Mouse (Mus musculus) cerebellum, adult 18-20 months (tissue): Measurements from ENCODE around the gene Lrp1.
"Not testable (repeated sequence)": the region's sequence is repeated elsewhere in the genome, so short reads cannot be mapped to it uniquely, and the experiment has no call there.

Source experiments
- DNase-seq, 2 experiments: peaks; one replicate each; pipeline ENCODE4 v3.0.0; 2021

Gene Lrp1

DNA sequence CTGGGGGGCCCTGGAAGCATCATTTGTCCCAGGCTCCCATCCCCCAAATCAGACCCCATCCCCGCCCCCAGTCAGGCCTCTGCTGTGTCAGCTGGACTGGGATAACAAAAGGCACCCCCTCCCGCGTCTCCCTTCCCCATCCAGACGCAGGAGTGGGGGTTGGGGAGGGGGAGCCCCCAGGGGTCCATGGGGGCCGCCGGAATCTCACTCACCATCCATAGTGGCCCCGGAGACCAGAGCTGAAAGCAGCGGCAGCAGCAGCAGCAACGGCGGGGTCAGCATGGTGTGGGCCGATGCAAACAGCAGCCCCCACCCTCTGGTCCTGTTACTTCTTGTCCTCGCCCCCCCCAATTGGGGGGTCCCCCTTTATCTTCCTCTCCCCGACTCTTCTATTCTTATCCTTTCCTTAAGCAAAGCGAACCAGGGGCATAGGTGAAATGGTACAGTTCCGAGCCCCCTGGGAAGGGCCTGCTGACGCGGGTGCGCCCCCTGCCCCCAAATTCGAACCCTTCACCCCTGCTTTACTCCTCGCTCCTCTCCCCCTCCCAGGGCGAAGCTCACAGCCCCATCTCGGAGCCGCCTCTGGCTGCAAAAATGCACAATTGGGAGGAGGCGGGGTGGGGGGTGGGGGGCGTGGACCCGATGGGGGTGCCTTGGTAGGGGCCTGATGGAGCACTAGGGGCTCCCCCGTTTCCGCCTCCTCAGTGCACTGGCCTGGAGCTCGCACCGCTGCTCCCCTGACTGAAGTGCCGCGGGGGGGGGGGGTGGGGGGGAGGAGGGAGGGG is at the start of gene Lrp1:
Gene Lrp1 (minus strand): TSS at position 743 of the 785 bp plus-strand sequence.
- peak in 1 of 2 experiments; percentile 61 for DNase-seq

DNA sequence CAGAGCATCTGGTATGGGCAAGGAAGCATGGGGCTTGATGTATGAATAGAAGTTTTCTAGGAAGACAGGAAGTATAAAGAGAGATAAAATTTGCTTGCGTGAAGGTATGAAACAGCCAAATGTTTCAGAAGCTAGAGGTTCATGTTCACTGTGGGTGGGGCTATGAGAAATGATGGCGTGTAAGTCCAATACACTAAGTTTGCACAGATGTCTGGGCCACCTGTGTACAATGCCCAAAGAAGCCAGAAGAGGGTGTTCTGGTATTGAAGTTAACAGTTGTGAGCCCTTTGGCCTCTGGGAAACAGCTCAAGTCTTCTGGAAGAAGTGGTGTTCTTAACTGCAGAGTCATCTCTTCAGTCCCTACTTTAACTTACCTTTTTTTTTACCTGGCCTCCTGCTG is 49.2 kb upstream of the Lrp1 start:
- no peak for DNase-seq

DNA sequence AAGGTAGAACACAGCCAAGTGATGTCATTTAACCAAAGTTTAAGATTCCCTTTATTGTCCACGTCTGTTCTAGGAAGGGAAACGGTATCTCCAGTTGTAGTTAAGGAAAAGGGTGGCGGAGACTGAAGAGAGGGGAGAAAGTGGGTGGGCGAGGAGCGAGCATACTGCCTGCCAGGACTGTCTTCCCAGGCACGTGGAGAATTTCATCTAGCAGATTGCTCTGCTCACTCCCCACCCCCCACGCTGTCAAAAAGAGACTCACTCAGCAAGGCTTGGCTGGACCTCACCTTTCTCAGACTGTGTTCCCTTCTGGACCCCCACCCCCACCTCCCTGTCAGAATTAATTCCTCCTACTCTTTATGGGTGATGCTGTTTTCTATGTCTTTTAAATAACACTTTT is 48.2 kb upstream of the Lrp1 start:
- peak in 1 of 2 experiments; percentile 35 for DNase-seq

DNA sequence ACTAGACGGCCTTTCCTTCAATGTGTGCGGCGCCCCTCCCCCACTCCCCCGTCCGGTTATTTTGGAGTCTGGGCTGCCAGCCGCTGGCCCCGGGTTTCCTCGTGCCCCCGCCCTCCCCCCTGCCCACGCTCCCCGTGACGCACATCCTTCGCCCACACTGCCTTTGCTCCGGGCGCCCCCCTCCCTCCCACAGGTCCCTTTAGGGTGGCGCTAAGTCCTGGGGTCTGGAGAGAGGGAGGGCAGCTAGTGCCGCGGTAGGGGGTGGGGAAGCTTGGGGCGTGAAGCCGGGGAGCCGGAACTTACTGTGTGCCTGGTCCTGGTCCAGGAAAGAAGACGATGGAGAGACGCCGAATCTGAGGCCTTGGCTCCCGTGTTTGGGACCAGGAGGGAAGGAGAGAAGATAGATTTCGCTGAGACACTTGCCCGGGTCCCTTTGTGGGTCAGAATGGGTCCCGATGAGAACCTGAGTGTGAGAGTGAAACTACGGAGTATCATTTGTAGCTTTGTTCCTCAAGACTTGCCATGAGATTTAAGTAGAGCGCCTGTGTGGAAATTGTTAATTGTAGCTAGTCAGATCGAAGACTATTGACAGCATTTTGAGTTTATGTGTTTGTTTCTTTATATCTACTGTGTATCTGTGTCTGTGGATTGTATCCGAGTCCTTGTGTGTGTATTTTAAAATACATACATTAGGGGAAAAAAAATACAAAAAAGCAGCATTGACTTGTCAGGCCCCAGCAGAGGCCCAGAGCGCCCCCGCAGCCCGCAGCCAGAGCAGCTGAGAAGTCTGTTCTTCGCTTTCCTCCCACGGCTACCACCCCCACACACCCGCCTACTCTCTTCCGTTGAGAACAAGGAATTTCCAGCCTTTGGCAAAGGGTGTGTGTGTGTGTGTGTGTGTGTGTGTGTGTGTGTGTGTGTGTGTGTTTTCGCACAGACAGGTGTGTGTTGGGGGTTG is 47.4 kb upstream of the Lrp1 start, which contains the start of gene Nab2:
Gene Nab2 (minus strand): TSS at position 476 of the 958 bp plus-strand sequence.
- peak; percentile 75 to 77 for DNase-seq

DNA sequence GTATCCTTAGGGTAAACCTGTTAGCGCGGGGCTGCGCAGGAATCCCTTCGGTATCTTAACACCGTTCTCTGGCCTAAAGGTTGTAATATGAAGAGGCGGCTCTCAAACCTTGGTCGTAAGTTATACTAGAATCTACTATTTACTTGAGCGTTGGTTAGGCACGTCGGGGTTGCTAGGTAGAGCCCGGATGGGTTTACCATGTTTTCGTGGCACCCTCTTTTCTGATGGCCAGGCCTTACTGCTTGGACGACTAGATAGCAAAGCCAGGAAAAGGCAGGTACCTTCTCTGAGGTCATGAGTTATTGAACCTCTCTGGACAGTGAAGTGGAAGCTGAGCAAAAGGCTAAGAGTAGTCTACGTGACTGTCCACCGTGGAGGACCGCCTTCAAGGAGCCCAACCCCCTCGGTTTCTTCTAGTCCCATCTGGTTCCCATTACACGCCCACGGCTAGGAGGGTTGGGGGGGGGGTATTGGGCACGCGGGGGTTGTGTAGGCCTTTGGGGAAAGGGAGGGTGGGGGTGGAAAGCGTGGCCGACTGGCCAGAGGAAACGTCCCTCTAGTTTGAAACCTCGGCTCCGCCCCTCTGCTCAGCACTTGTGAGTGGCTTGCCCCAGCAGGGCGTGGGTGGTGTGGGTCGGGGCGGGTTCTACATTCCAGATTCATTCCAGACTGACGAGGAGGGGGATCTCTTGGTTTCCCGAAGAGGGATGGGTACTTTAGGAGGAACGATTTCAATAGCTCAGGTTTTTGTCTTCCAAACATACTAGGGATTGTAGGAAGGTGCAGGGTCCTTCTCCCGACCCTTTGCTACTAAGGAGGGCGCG is 46.5 kb upstream of the Lrp1 start:
- DNase-seq: peak; percentile 73 to 79

DNA sequence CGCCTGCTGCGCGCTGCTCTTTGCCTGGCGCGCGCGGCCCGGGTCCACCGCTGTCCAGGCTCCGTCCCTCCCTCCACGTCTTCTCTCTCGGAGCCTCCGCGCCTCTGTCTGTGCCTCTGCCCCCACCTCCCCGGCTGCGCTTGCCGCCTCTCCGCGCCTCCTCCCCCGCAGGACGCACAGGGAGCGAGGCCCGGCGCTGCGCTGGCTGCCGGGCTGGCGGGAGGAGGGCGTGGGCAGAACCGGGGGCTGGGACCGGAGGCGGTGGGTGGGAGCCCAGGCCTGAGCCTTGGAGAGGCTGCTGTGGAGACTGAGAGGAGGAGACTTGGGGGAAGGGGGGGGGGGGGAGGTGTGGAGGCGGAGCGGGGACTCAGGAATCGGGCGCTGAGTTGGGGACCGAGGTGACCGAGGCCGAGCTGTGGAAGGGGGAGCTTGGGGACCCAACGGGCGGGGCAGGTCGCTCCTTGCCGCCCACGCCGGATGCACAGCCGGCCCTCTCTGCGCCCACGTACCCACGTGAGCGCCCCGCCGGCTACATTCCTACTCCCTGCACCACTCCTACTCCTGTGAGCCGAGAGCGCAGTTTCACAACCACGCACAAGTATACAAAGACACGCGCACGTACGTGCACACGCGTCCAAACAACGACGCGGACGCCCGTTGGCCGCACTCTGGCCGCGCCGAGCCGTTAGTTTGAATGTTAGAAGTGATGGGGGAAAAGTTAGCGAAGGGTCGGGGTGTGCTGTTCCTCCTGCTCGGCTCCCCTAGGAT is 45.7 kb upstream of the Lrp1 start, which contains the start of gene Nemp1:
Gene Nemp1 (plus strand): TSS at position 401 of the 768 bp plus-strand sequence.
- DNase-seq: peak; percentile 87 to 89

DNA sequence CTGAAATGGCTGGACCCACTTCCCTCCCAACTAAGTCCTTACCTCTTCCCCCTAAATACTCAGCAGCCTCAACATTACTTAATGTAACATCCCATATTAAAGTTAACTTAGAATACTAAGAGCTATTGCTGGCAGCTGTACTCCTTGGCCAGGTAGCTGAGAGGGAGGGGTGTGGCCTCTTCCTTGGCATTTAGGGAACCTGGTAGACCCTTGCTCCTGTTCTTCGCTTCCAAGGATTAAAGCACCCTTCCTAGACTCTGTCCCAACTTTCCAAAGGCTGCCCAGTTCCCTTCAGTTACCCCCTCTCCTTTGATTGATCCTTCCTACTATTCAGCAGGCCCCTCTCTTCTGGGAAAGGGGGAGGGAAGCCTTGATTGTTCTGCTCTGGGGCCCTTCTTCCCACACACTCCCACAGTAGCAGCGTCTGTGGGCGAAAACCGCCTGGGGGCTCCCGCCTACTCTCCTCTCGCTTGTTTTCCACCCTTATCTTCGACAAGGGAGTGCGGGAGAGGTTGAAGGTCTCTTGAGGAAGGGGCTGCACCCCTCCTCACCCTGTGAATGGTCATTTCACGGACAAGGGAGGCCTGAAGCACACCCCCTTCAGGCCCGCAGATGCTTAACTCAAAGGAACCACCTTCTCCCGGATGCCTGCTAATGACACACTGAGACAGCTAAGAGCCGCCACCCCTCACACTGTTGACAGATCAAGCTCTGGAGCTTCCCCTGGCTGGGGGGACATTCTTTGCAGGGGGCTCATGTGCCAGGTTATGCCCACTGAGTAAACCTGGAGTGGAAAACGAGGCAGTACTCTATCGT is 44.6 kb upstream of the Lrp1 start:
- peak; percentile 44 to 50 for DNase-seq

DNA sequence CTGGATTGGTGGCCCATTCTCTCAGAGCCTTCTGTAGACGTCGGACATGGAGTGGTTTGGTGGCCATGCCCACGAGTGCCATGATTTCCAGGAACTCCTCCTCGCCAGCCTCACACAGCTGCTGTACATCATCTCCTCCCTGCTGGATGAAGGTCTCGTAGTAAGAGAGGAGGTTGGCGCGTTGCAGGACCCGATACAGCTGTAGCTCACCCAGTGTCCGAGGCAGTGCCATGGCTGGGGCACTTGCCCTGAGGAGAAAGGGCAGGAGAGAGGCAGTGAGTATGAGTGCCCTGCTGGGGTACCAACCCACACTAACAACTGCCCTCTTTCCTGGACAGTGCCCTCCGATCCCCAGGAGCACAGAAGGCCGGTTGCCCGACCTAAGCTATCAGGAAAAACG is 43.9 kb upstream of the Lrp1 start:
- DNase-seq: no peak

DNA sequence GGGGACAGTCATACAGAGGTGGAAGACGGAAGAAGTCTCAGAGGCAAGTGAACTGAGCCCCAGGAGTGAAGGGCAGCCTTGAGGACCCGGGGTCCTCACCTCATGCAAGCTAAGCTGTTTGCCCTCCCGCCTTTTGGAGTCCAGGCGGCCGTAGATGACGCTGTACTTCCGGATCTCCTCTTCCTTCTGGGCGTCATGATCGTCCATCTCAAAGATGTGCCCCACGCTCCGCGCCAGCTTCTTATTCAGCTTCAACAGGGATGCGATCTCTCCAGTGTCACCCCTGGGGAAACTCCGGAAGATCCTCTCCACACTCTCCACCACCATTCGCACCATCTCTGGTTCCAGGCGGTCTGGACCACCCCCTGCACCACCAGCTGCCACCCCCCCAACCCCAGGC is 43.2 kb upstream of the Lrp1 start:
- no peak for DNase-seq

DNA sequence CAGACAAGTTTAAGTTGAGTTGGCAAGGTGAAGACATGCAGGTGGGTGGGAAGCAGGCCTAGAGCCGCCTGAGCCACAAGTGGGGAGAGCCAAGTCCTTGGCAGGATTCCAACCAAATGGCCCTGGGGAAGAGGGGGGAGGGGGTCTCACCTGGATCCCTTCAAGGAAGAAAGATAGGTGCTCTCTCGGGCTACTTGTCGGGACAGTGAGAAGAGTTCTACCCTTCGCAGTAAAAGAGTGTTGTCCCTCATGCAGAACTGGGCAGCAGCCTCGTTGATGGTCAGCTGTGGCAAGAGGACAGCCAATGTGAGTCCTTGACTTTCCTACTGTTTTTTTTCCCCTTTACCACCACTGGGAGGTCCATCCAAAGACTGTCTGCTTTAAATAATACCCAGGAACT is 42.6 kb upstream of the Lrp1 start:
- peak in 1 of 2 experiments; percentile 37 for DNase-seq

DNA sequence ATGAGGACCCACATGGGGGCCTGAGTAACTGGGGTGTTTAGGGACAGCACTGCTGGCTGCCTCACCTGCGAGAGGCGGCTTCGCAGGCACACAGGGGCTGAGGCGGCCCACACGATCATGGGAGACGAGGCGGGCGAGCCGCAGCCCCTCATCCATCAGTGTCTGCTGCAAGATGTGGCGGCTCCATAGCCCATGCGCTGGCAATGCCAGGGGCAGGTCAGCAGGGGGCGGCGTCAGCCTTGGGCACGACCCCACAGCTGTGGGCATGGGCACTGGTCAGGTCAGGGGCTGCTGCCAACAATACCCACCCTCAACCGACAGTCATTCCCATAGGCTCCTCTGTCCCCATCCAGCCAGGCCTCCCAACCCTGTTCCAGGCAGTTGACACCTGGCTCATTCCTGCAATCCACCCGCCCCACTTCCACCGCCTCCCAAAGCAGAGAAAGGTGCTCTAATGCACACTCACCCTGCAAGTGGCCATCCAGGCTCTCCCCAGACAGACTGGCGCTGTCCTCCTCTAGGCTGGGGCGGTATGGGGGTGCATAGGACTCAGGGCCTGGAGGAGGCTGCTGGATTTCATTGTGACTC is 41.8 kb upstream of the Lrp1 start:
- peak; percentile 34 to 57 for DNase-seq

DNA sequence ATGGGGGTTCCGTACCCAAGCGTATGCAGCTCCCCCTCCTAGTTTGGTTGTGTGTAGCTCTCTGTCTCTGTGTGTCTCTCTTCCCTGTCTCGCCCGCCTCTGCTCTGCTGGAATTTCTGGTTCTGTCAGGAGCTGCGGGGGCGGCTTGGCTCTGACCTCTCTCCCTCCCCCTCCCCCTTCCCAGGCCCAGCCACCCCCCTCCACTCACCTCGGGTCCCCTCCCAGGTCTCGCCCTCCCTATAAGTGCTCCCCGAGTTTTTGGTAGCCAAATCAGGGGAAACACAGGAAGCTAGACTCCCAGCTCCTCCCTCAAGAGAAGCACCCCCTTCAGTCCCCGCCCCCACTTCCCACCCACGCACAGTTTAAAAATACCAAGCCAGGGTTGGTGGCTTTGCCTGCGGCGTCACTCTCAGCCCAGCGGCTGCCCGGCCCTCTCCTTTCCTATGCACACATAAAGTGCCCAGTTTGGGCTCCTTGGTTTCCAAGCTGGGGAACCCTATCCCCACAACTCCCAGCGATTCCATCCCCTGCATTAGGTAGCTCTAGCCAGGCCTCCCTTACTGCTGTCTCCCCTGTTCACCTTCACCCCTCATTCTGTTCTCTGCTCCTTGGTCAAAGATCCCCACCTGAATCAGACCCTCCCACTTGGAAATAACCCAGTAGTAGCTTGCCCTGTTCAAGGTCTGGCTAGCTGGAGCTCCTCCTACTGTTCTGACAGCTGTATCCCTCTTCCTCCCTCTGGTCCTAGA is 41.1 kb upstream of the Lrp1 start:
- peak; percentile 72 to 76 for DNase-seq

DNA sequence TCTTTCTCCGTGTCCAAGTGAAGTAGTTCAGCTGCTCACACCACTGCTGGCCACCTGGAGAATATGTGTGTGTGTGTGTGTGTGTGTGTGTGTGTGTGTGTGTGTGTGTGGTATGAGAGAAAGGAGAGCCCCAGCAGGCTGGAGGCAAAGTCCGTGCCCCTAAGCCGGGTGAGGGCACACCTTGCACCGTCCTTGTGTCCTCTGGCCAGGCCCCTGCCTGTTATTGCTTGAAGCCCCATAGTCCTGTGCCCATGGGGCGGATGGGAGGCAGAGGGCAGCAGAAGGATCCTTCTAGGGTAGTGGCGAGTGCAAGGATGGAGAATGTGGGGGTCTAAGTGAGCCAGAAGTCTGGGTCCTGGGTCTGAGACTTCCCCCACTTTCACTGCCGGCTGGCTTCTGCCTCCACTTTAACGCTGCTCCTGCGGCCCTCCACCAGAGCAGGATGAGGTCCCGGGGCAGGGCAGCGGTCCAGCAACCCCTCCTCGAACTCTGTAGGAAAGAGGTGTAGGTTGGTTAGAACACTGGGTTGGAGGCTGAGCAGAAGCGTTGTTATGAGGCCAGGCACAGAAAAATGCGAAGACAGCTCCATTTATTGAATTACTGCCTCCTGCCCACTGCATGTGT is 40.5 kb upstream of the Lrp1 start:
- peak; percentile 33 to 50 for DNase-seq

DNA sequence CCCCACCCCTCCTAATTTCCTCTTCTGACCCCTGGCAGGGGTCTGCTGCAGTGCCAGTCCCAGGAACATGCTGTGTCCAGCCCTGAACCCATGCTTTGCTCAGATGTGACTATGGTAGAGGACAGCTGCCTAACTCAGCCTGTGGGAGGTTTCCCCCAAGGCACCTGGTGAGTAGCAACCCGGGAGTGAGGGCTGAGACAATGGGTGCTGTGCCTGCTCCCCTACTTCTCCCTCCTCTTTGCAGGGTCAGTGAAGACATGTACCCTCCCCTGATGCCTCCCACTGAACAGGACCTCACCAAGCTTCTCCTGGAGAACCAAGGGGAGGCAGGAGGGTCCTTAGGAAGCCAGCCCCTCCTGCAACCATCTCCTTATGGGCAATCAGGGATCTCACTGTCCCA is 38.6 kb upstream of the Lrp1 start:
- DNase-seq: no peak

DNA sequence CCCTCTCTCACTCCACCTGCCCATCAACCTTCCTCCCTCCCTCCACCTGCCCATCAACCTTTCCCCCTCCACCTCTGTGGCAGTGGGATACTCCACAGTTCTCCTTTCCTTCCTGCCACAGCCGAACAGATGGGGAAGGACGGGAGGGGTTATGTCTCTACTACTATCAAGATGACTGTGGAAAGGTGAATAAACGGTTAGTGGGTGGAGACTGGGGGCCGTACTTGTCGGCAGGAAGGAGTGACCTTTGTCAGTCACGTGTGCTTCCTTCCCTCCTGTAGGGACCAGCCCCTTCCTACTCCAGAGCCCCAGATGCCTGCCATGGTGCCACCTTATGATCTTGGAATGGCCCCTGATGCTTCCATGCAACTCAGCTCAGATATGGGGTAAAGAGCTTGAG is 37.1 kb upstream of the Lrp1 start:
- no peak for DNase-seq

DNA sequence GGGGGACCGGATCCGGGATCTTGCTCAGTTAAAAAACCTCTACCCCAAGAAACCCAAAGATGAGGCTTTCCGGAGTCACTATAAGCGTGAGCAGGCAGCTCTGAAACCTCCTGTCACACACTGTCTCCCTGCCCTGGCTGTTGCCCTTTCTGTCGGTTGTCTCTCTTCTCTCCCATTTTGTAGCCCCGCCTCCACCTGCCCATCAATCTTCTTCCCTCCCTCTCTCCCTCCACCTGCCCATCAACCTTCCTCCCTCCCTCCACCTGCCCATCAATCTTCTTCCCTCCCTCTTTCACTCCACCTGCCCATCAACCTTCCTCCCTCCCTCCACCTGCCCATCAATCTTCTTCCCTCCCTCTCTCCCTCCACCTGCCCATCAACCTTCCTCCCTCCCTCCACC is 36.7 kb upstream of the Lrp1 start:
- DNase-seq: not testable (repeated sequence)

DNA sequence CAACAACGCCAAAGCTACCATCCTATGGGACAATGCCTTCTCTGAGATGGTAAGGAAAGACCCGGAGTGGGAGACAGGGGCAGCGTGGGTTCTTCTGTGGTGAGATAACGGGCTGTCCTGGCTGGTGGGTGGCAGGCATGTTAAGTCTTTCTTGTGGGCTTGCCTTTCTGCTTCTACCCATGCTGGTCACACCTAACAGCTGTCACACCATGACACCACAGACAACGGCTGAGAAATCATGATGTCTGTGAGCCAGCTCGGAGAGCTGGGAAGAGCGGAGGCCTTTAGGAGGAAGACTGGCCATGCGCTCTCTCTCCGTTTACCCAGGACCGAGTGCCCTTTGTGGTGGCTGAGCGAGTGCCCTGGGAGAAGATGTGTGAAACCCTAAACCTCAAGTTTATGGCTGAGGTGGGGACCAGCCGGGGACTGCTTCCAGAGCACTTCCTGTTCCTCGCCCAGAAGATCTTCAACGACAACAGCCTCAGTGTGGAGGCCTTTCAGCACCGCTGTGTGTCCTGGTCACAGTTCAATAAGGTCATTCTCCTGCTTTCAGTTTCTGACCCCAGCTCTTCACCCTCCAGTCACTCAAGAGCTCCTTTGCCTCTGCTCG is 34.1 kb upstream of the Lrp1 start:
- no peak for DNase-seq

DNA sequence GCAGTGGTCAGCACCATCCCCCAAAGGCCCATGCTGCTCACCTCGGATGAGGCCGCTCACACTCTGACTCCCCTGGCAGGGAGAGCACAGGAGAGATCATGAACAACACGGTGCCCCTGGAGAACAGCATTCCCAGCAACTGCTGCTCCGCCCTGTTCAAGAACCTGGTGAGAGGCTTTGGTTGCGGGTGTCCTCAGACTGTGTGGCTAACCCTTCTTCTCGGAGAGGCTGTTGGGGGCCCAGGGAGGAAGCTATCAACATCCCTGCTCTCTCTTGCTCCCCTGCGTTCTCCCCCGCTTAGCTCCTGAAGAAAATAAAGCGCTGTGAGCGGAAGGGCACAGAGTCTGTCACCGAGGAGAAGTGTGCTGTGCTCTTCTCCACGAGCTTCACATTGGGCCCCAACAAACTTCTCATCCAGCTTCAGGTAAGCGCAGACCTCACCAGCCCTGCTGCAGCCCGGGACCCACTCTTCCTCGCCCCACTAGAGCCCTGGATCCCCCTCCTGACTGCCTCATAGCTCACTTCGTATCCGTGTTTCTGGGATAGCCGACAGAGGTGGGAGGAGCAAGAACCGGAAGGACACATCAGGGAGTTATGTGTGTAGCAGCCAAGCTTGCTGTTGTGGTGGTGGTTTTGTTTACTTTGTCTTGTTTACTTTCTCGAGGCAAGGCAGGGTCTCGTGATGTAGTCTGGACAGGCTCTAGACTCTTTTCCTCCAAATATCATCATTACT is 32.1 kb upstream of the Lrp1 start:
- DNase-seq: no peak
